Mouse (Mus musculus) c-Kit-positive CD71-positive TER-119-negative erythroid progenitor cells, embryonic 14.5 days (primary cell): ENCODE results near the gene Aspn.
A peak's percentile ranks its signal among the peaks of the same experiment; 100 is the strongest.
"Not testable (repeated sequence)": the region's sequence is repeated elsewhere in the genome, so short reads cannot be mapped to it uniquely, and the experiment has no call there.

ENCODE experiments used
- DNase-seq: peaks from one replicate; pipeline ENCODE4 v3.0.0-alpha.2; 2013; ENCODE audit warnings: low read depth

Gene Aspn

DNA sequence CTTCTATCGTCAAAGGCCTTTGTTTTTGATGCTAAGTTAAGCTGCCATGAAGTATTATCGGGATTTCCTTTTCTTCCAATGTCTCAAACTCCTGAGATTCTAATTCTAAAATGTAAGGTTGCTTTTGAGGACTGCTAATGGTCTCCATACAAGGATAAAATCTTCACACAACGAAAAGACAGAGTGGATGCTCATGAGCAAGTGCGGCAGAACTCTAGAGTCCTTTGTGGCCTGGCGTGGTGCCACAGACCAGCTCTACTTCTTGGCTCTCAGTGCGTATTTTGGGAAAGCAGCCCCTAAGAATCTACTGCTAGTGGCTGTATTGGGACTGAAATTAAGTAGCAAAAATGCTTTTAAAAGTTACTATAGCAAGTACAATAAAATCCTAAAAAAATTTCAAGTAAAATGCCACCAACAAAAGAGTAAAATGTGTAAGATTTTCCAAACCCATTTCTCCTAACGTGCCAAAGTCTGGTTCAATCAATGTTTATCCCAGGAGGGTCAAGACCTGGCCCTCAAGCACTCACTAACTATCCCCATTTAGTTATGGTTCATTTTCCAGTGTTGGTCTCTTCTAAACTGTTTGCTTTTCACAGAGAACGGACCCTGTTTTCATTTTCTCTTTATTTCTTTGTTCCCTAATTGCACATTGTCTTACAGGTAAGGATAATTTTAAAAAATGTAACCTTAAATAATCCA is 40.2 kb downstream of the Aspn start:
- DNase-seq, result no peak

- DNase-seq, result no peak
Observed at GRCm38 (mm10) chr13:49586062-49586461, 41.8 kb downstream of the Aspn start.

DNA sequence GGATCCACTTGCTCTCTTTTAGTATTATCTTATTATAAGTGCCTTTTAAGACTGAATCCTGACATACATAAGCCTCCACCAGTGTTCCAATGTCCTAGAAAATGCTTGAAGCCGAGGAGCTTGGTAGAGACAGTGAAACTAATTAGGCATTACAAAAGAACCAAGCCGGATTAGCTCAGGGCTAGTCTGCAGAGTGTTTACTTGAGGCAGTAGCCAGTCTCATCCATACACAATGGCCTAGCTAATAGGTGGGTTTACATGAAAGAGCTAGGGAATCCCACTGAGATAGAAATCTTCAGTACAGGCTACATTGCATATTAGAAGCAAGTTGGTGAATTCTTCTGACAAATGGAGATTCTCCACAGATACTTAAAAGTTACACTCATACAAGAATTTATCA is 58.3 kb downstream of the Aspn start:
- not testable (repeated sequence) for DNase-seq

- DNase-seq, result no peak
Observed at GRCm38 (mm10) chr13:49603603-49604002, 59.4 kb downstream of the Aspn start.

DNA sequence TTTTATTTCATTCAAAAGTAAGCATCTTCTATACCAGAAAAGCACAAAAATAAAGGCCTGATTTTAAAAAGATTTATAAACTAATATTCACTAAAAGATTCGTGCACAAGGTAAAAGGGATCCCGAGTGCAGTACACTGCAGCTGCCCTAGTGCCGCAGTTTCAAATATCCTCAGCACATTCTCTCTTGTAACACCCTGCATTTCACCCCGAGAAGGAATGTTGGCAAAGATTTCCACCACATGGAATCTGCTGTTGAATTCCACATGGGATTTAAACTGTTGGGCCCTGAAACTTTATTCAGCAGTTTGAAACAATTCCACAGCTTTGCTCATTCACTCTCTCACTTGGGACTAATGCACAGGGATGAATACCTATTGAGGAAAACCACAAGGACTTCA is 63.5 kb downstream of the Aspn start, which contains the start of gene Ogn:
TSS of gene Ogn (plus strand) at position 333 of the 400 bp plus-strand sequence.
- DNase-seq, result no peak

- no peak for DNase-seq
Observed at GRCm38 (mm10) chr13:49608589-49609322, 64.5 kb downstream of the Aspn start.

DNA sequence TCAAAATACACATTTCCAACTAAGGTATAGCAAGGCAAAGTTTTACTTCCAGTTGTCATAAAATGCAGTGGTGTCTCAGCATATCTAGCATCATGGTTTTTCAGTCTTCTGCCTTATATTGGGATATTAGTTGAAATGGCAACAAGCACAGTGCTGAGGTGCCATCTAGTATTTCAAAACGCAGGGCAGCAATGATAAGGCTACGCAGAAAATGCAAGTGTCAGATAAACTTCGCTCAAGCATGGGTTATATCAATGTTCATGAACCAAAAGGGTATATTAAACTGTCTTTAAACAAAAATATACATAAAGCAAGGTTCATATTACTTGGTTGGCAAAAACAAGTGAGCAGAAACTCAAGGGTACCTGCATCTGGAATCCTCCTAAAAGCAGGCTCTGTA is 72.8 kb downstream of the Aspn start:
- DNase-seq, result peak; percentile 32
